Mouse (Mus musculus): ENCODE results near the gene Fbxl2. TPM values are rescaled to one million over a fixed set of nuclear protein-coding genes. Genes with fewer than 3 reads are reported as not detected.
A peak's percentile ranks its signal among the peaks of the same experiment; 100 is the strongest.

The Fbxl2 gene
- polyA plus RNA-seq, 1 experiment from 2014 or later, result 5.1 TPM

- H3K36me3 ChIP-seq, result peaks cover 22% of the 10 kb centered on the region; the same call in 1 of the 2 replicates
- no peak; the same call in 1 of the 2 replicates for ATAC-seq (ENCODE audit: borderline replicate concordance, extremely low read depth, low FRiP score, low TSS enrichment)
- H3K4me3 ChIP-seq, result no peak overlapping the region
- no peaks in the 10 kb centered on the region for H3K9me3 ChIP-seq
- no peaks in the 10 kb centered on the region for H3K4me1 ChIP-seq
- 67% methylated on average over 16 of the region's 16 CpGs for WGBS
- no peak overlapping the region for H3K27ac ChIP-seq
- no peak overlapping the region for H3K9ac ChIP-seq
- no peak overlapping the region for H3K4me2 ChIP-seq
- H3K27me3 ChIP-seq, result no peaks in the 10 kb centered on the region
Observed at GRCm38 (mm10) chr9:113981099-113981880, 64.7 kb downstream of the Fbxl2 start.

GRCm38 (mm10) chr9:113979356-113979755, 66.6 kb downstream of the Fbxl2 start:
- Histone ChIP-seq H3K9me3 (no peaks in the 10 kb centered on the region), H3K36me3 (peaks cover 41% of the 10 kb centered on the region), H3K4me1 (no peaks in the 10 kb centered on the region), H3K27ac (no peak overlapping the region), H3K27me3 (no peaks in the 10 kb centered on the region), H3K9ac (no peak overlapping the region), H3K4me3 (no peak overlapping the region), H3K4me2 (no peak overlapping the region)
- no peak for ATAC-seq (ENCODE audit: borderline replicate concordance, extremely low read depth, low FRiP score, low TSS enrichment)
- 85% methylated on average over 13 of the region's 13 CpGs for WGBS

GRCm38 (mm10) chr9:113978656-113979055, 67.3 kb downstream of the Fbxl2 start:
- no peaks in the 10 kb centered on the region for H3K9me3 ChIP-seq
- 72% methylated on average over 7 of the region's 7 CpGs for WGBS
- H3K4me2 ChIP-seq, result no peak overlapping the region
- H3K4me1 ChIP-seq, result no peaks in the 10 kb centered on the region
- H3K4me3 ChIP-seq, result no peak overlapping the region
- H3K27me3 ChIP-seq, result no peaks in the 10 kb centered on the region
- no peak overlapping the region for H3K27ac ChIP-seq
- H3K9ac ChIP-seq, result no peak overlapping the region
- peaks cover 48% of the 10 kb centered on the region for H3K36me3 ChIP-seq
- no peak for ATAC-seq (ENCODE audit: borderline replicate concordance, extremely low read depth, low FRiP score, low TSS enrichment)

- H3K4me2 ChIP-seq, result no peak overlapping the region
- H3K27ac ChIP-seq, result no peak overlapping the region
- H3K9me3 ChIP-seq, result no peaks in the 10 kb centered on the region
- no peaks in the 10 kb centered on the region for H3K27me3 ChIP-seq
- no peak for ATAC-seq (ENCODE audit: borderline replicate concordance, extremely low read depth, low FRiP score, low TSS enrichment)
- H3K4me3 ChIP-seq, result no peak overlapping the region
- H3K4me1 ChIP-seq, result no peaks in the 10 kb centered on the region
- H3K9ac ChIP-seq, result no peak overlapping the region
- WGBS, result 61% methylated on average over 11 of the region's 11 CpGs
- peaks cover 59% of the 10 kb centered on the region for H3K36me3 ChIP-seq
Observed at GRCm38 (mm10) chr9:113977225-113977840, 68.7 kb downstream of the Fbxl2 start.

GRCm38 (mm10) chr9:113976264-113976663, 69.7 kb downstream of the Fbxl2 start:
- Histone ChIP-seq H3K9me3 (no peaks in the 10 kb centered on the region), H3K4me1 (no peaks in the 10 kb centered on the region), H3K27ac (no peak overlapping the region), H3K9ac (no peak overlapping the region), H3K36me3 (peaks cover 64% of the 10 kb centered on the region), H3K4me2 (no peak overlapping the region), H3K4me3 (no peak overlapping the region), H3K27me3 (no peaks in the 10 kb centered on the region)
- 92% methylated on average over 10 of the region's 10 CpGs for WGBS
- ATAC-seq (ENCODE audit: borderline replicate concordance, extremely low read depth, low FRiP score, low TSS enrichment), result no peak

GRCm38 (mm10) chr9:113975442-113975841, 70.5 kb downstream of the Fbxl2 start:
- ATAC-seq (ENCODE audit: borderline replicate concordance, extremely low read depth, low FRiP score, low TSS enrichment), result no peak
- Histone ChIP-seq H3K9me3 (no peaks in the 10 kb centered on the region), H3K4me2 (no peak overlapping the region), H3K36me3 (peaks cover 70% of the 10 kb centered on the region), H3K27me3 (no peaks in the 10 kb centered on the region), H3K9ac (no peak overlapping the region), H3K27ac (no peak overlapping the region), H3K4me1 (no peaks in the 10 kb centered on the region), H3K4me3 (no peak overlapping the region)
- 81% methylated on average over 7 of the region's 7 CpGs for WGBS

GRCm38 (mm10) chr9:113974945-113975344, 71.0 kb downstream of the Fbxl2 start:
- no peak for ATAC-seq (ENCODE audit: borderline replicate concordance, extremely low read depth, low FRiP score, low TSS enrichment)
- H3K4me1 ChIP-seq, result no peaks in the 10 kb centered on the region
- H3K27me3 ChIP-seq, result no peaks in the 10 kb centered on the region
- H3K36me3 ChIP-seq, result peaks cover 75% of the 10 kb centered on the region
- 88% methylated on average over 4 of the region's 4 CpGs for WGBS
- no peak overlapping the region for H3K4me3 ChIP-seq
- no peaks in the 10 kb centered on the region for H3K9me3 ChIP-seq
- no peak overlapping the region for H3K27ac ChIP-seq
- H3K4me2 ChIP-seq, result no peak overlapping the region
- H3K9ac ChIP-seq, result no peak overlapping the region

- no peak overlapping the region for H3K9ac ChIP-seq
- no peak overlapping the region for H3K27ac ChIP-seq
- WGBS, result 91% methylated on average over 4 of the region's 4 CpGs
- no peak overlapping the region for H3K4me2 ChIP-seq
- H3K4me3 ChIP-seq, result no peak overlapping the region
- no peak for ATAC-seq (ENCODE audit: borderline replicate concordance, extremely low read depth, low FRiP score, low TSS enrichment)
- no peaks in the 10 kb centered on the region for H3K9me3 ChIP-seq
- no peaks in the 10 kb centered on the region for H3K4me1 ChIP-seq
- no peaks in the 10 kb centered on the region for H3K27me3 ChIP-seq
- peaks cover 78% of the 10 kb centered on the region for H3K36me3 ChIP-seq
Observed at GRCm38 (mm10) chr9:113973857-113974256, 72.1 kb downstream of the Fbxl2 start.

GRCm38 (mm10) chr9:113971615-113972014, 74.4 kb downstream of the Fbxl2 start:
- Histone ChIP-seq H3K4me2 (no peak overlapping the region), H3K4me3 (no peak overlapping the region), H3K9me3 (no peaks in the 10 kb centered on the region), H3K36me3 (peaks cover 87% of the 10 kb centered on the region), H3K27me3 (no peaks in the 10 kb centered on the region), H3K27ac (no peak overlapping the region), H3K4me1 (no peaks in the 10 kb centered on the region), H3K9ac (no peak overlapping the region)
- ATAC-seq (ENCODE audit: borderline replicate concordance, extremely low read depth, low FRiP score, low TSS enrichment), result no peak
- WGBS, result 73% methylated on average over 8 of the region's 8 CpGs

- ATAC-seq (ENCODE audit: borderline replicate concordance, extremely low read depth, low FRiP score, low TSS enrichment), result no peak
- no peaks in the 10 kb centered on the region for H3K4me1 ChIP-seq
- no peaks in the 10 kb centered on the region for H3K9me3 ChIP-seq
- WGBS, result 88% methylated on average over 14 of the region's 14 CpGs
- H3K9ac ChIP-seq, result no peak overlapping the region
- H3K4me3 ChIP-seq, result no peak overlapping the region
- H3K36me3 ChIP-seq, result peaks cover 85% of the 10 kb centered on the region
- H3K27ac ChIP-seq, result no peak overlapping the region
- H3K27me3 ChIP-seq, result no peaks in the 10 kb centered on the region
- no peak overlapping the region for H3K4me2 ChIP-seq
Observed at GRCm38 (mm10) chr9:113970041-113970440, 76.0 kb downstream of the Fbxl2 start.

GRCm38 (mm10) chr9:113969399-113969798, 76.6 kb downstream of the Fbxl2 start:
- Histone ChIP-seq H3K9ac (no peak overlapping the region), H3K4me1 (no peaks in the 10 kb centered on the region), H3K4me3 (no peak overlapping the region), H3K36me3 (peaks cover 85% of the 10 kb centered on the region), H3K27ac (no peak overlapping the region), H3K9me3 (no peaks in the 10 kb centered on the region), H3K27me3 (no peaks in the 10 kb centered on the region), H3K4me2 (no peak overlapping the region)
- WGBS, result 92% methylated on average over 8 of the region's 8 CpGs
- ATAC-seq (ENCODE audit: borderline replicate concordance, extremely low read depth, low FRiP score, low TSS enrichment), result no peak

GRCm38 (mm10) chr9:113968967-113969366, 77.0 kb downstream of the Fbxl2 start:
- no peak overlapping the region for H3K4me2 ChIP-seq
- peak; percentile 77; the same call in 1 of the 2 replicates for ATAC-seq (ENCODE audit: borderline replicate concordance, extremely low read depth, low FRiP score, low TSS enrichment)
- H3K27ac ChIP-seq, result no peak overlapping the region
- H3K36me3 ChIP-seq, result peaks cover 85% of the 10 kb centered on the region
- no peaks in the 10 kb centered on the region for H3K27me3 ChIP-seq
- H3K4me3 ChIP-seq, result no peak overlapping the region
- WGBS, result 83% methylated on average over 7 of the region's 7 CpGs
- H3K9me3 ChIP-seq, result no peaks in the 10 kb centered on the region
- H3K4me1 ChIP-seq, result no peaks in the 10 kb centered on the region
- H3K9ac ChIP-seq, result no peak overlapping the region

All from lung, embryonic 15.5 days (tissue).